Mouse (Mus musculus) heart, adult 2 months (tissue): Measurements from ENCODE around the gene Gm20388.

Source experiments
- CTCF ChIP-seq: fragments of 200-600 bp; IDR thresholded peaks from 2 replicates; pipeline ENCODE4 v1.8.1; 2022; ENCODE audit warnings: antibody characterized with exemption, mild to moderate bottlenecking, moderate library complexity
- EP300 ChIP-seq: fragments of 200-500 bp; IDR thresholded peaks from 2 replicates; pipeline ENCODE4 v1.6.1; 2011; ENCODE audit warnings: low read depth, low read length, control low read depth; ENCODE audit not compliant: insufficient read depth
- POLR2A ChIP-seq: fragments of 200-500 bp; IDR thresholded peaks from 2 replicates; pipeline ENCODE4 v1.6.1; 2011; ENCODE audit warnings: mild to moderate bottlenecking, low read depth, low read length, control low read depth; ENCODE audit not compliant: insufficient read depth

- no peak for TF ChIP-seq CTCF
- no peak for TF ChIP-seq POLR2A
- TF ChIP-seq EP300 = no peak
Observed at GRCm38 (mm10) chr8:120109149-120109548, 198.5 kb downstream of the Gm20388 start.
